Mouse (Mus musculus): ENCODE data around the gene Nap1l5.

- TF ChIP-seq CTCF (conservative IDR thresholded peaks at IDR 0.05 in 1 of 2, IDR thresholded peaks at IDR 0.05 in 1 of 2; ENCODE audit: low read depth in 2 of 2, low read length in 2 of 2): no peak
- TF ChIP-seq BHLHE40 (IDR thresholded peaks at IDR 0.05; ENCODE audit: low read depth, low read length): no peak
- TF ChIP-seq ZNF384 (IDR thresholded peaks at IDR 0.05; ENCODE audit: low read depth, low read length): no peak
- TF ChIP-seq SIN3A (IDR thresholded peaks at IDR 0.05; ENCODE audit: low read length): no peak
Observed at GRCm38 (mm10) chr6:58934144-58934543, 27.3 kb upstream of the Nap1l5 start.

All from CH12.LX (cell line).